Mouse (Mus musculus) erythroblast, embryonic 14.5 days (primary cell): ENCODE data around the gene Rrp1.

Source experiments
- GATA1 ChIP-seq: IDR thresholded peaks from 2 replicates; pipeline ENCODE4 v1.6.1; 2012; ENCODE audit warnings: low read length, inconsistent platforms, mixed read lengths
- TAL1 ChIP-seq: IDR thresholded peaks from 3 replicates; pipeline ENCODE4 v1.6.1; 2012; ENCODE audit warnings: low read length, inconsistent platforms, mixed read lengths

GRCm38 (mm10) chr10:78460463-78460862 lies 47.6 kb upstream of the Rrp1 start:
- TF ChIP-seq GATA1 (no peak), TAL1 (no peak)
